Mouse (Mus musculus) erythroblast, adult 5-6 weeks (primary cell): ENCODE results near the gene Phex. TPM values are rescaled to one million over a fixed set of nuclear protein-coding genes. Genes with fewer than 3 reads are reported as not detected.

Experiments used
- ATAC-seq: replicated peaks from 2 replicates; pipeline ENCODE4 v1.8.0; 2016; ENCODE audit warnings: moderate number of reproducible peaks, mild to moderate bottlenecking, moderate TSS enrichment, inconsistent platforms; ENCODE audit not compliant: poor library complexity, low FRiP score, severe bottlenecking
- total RNA-seq, 2 experiments: library from RNA; stranded (forward) in 1 of 2; stranded (reverse) in 1 of 2; fragments of 150-400 nt in 1 of 2; fragments of 200-764, 138-1000 nt in 1 of 2; gene quantifications; 2 replicates each; pipeline versions ENCODE4 v1.2.3 to v1.2.4; 2015 to 2017; ENCODE audit warnings: low replicate concordance in 2 of 2

Phex gene
- total RNA-seq (2015; ENCODE audit: low replicate concordance) (not detected in 2 replicates), total RNA-seq (2017; ENCODE audit: low replicate concordance) (1.0 TPM in 1 of 2 replicates, not detected in the other)

GRCm38 (mm10) chrX:157415212-157415611, at the start of gene Phex:
TSS of gene Phex (minus strand) at chrX:157415312.
- ATAC-seq = no peak

- ATAC-seq = no peak
Observed at GRCm38 (mm10) chrX:157462716-157463115, 47.6 kb upstream of the Phex start.

GRCm38 (mm10) chrX:157454430-157454829, 39.3 kb upstream of the Phex start:
- no peak for ATAC-seq

- no peak for ATAC-seq
Observed at GRCm38 (mm10) chrX:157449000-157449399, 33.9 kb upstream of the Phex start.

- no peak for ATAC-seq
Observed at GRCm38 (mm10) chrX:157447431-157447830, 32.3 kb upstream of the Phex start.

- no peak for ATAC-seq
Observed at GRCm38 (mm10) chrX:157434768-157435167, 19.7 kb upstream of the Phex start.

- ATAC-seq = no peak
Observed at GRCm38 (mm10) chrX:157419451-157419850, 4.3 kb upstream of the Phex start.

GRCm38 (mm10) chrX:157404919-157405318, 10.2 kb downstream of the Phex start:
- ATAC-seq = no peak

- ATAC-seq = no peak
Observed at GRCm38 (mm10) chrX:157391241-157391640, 23.9 kb downstream of the Phex start.

GRCm38 (mm10) chrX:157390102-157390501, 25.0 kb downstream of the Phex start:
- ATAC-seq = no peak

- no peak for ATAC-seq
Observed at GRCm38 (mm10) chrX:157388419-157388818, 26.7 kb downstream of the Phex start.

- no peak for ATAC-seq
Observed at GRCm38 (mm10) chrX:157387025-157387424, 28.1 kb downstream of the Phex start.

GRCm38 (mm10) chrX:157378822-157379221, 36.3 kb downstream of the Phex start:
- no peak for ATAC-seq

GRCm38 (mm10) chrX:157377456-157377855, 37.7 kb downstream of the Phex start:
- no peak for ATAC-seq

- ATAC-seq = no peak
Observed at GRCm38 (mm10) chrX:157373873-157374272, 41.2 kb downstream of the Phex start.

GRCm38 (mm10) chrX:157369166-157369565, 45.9 kb downstream of the Phex start:
- ATAC-seq = no peak

- no peak for ATAC-seq
Observed at GRCm38 (mm10) chrX:157355521-157355920, 59.6 kb downstream of the Phex start.

GRCm38 (mm10) chrX:157346201-157346600, 68.9 kb downstream of the Phex start:
- ATAC-seq = no peak

- no peak for ATAC-seq
Observed at GRCm38 (mm10) chrX:157334726-157335125, 80.4 kb downstream of the Phex start.

- ATAC-seq = no peak
Observed at GRCm38 (mm10) chrX:157329821-157330220, 85.3 kb downstream of the Phex start.

- no peak for ATAC-seq
Observed at GRCm38 (mm10) chrX:157328396-157328795, 86.7 kb downstream of the Phex start.

- no peak for ATAC-seq
Observed at GRCm38 (mm10) chrX:157327756-157328155, 87.4 kb downstream of the Phex start.
